Mouse (Mus musculus) intestine, embryonic 16.5 days (tissue): Measurements from ENCODE around the gene Kifc5b. TPM values are rescaled to one million over a fixed set of nuclear protein-coding genes. Genes with fewer than 3 reads are reported as not detected.
"Not testable (repeated sequence)": the region's sequence is repeated elsewhere in the genome, so short reads cannot be mapped to it uniquely, and the experiment has no call there.

ENCODE experiments used
- ATAC-seq: fragments of 200-750 bp; cut with Nextera tagmentation; 2 replicates; pipeline ENCODE4 v1.8.0; 2017; ENCODE audit warnings: moderate TSS enrichment, moderate library complexity
- H3K27ac ChIP-seq: fragments of 300-500 bp; sonication (generic); 2 replicates; pipeline ENCODE4 v1.5.1; 2014; ENCODE audit warnings: mild to moderate bottlenecking, low read length
- H3K27me3 ChIP-seq: fragments of 300-500 bp; sonication (generic); replicated peaks from 2 replicates; pipeline ENCODE4 v1.6.1; 2014; ENCODE audit warnings: low read length, control low read depth, mixed read lengths; ENCODE audit not compliant: control insufficient read depth, insufficient read depth
- H3K36me3 ChIP-seq: fragments of 300-500 bp; sonication (generic); 2 replicates; pipeline ENCODE4 v1.6.1; 2014; ENCODE audit warnings: low read length, control low read depth; ENCODE audit not compliant: control insufficient read depth, insufficient read depth
- H3K4me1 ChIP-seq: fragments of 300-500 bp; sonication (generic); 2 replicates; pipeline ENCODE4 v1.6.1; 2014; ENCODE audit warnings: low read length, control low read depth, mixed read lengths; ENCODE audit not compliant: control insufficient read depth, insufficient read depth
- H3K4me2 ChIP-seq: fragments of 300-500 bp; sonication (generic); 2 replicates; pipeline ENCODE4 v1.6.1; 2014; ENCODE audit warnings: low read depth, low read length, control low read depth
- H3K4me3 ChIP-seq: fragments of 300-500 bp; sonication (generic); 2 replicates; pipeline ENCODE4 v1.5.1; 2014; ENCODE audit warnings: mild to moderate bottlenecking, low read length
- H3K9ac ChIP-seq: fragments of 300-500 bp; sonication (generic); 2 replicates; pipeline ENCODE4 v1.6.1; 2014; ENCODE audit warnings: low read depth, low read length
- H3K9me3 ChIP-seq: fragments of 300-500 bp; sonication (generic); 2 replicates; pipeline ENCODE4 v1.6.1; 2016; ENCODE audit warnings: low read length, control low read depth; ENCODE audit not compliant: control insufficient read depth
- WGBS: fragments of 180-500 bp; shearing (Covaris S2); extraction: QIAGEN DNeasy Blood & Tissue Kit; methylation state at CpG from one replicate; pipeline ENCODE4 v1.1.7; 2014; 5-methylcytosine and 5-hydroxymethylcytosine counted together
- polyA plus RNA-seq: library from polyadenylated mRNA; unstranded; fragments of >200 nt; fragmentation: Nextera tagmentation; extraction: Ambion mirVana; gene quantifications from 2 replicates; pipeline ENCODE4 v1.2.1, GENCODE M21; 2015

The Kifc5b gene
- polyA plus RNA-seq, 1 experiment from 2014 or later, result 6.5 TPM

DNA sequence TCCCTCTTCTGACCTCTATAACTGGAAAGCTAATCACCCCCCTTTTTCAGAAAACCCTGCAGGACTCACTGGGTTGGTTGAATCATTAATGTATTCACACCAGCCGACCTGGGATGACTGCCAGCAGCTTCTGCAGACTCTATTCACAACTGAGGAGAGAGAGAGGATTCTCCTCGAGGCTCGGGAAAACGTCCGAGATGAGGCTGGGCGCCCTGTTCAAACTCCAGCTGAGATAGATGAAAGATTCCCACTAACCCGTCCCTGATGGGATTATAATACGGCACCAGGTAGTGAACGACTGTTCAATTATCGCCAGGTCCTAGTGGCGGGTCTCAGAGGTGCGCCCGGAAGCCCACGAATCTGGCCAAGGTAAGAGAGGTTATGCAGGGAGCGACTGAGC lies 9.4 kb upstream of the Kifc5b start:
- not testable (repeated sequence) for H3K27me3 ChIP-seq, H3K9ac ChIP-seq, H3K9me3 ChIP-seq, H3K36me3 ChIP-seq, H3K4me2 ChIP-seq, H3K4me3 ChIP-seq, ATAC-seq, H3K27ac ChIP-seq, H3K4me1 ChIP-seq
- 86% methylated on average over 14 of the region's 15 CpGs for WGBS

DNA sequence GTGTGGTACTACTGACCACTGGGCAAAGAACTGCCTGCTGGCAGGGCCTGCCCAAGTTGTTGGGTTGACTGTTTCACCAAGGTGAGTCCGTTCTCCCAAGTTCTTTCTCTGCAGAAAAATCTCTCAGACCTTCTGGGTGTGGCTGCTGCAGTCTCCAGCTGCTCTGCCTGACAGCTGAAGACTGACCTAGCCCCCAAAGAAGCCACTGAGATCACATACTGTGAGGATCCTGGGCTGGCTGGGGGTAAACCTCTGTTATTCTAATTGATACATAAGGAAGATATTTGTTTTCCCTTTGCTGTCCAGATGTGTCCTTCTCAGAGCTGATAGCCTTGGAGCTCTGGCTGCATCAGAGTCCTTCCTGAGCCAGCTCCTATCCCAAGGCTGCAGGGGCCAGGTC lies 1.6 kb upstream of the Kifc5b start:
- Histone ChIP-seq H3K9ac (no peak overlapping the region), H3K36me3 (no peaks in the 10 kb centered on the region), H3K4me3 (no peak overlapping the region), H3K4me2 (no peak overlapping the region), H3K27ac (no peak overlapping the region), H3K9me3 (no peaks in the 10 kb centered on the region), H3K27me3 (no peaks in the 10 kb centered on the region), H3K4me1 (no peaks in the 10 kb centered on the region; the same call in 1 of the 2 replicates)
- no peak for ATAC-seq
- 48% methylated on average over 1 of the region's 1 CpGs for WGBS

GRCm38 (mm10) chr17:26917560-26917959 lies 669 bp downstream of the Kifc5b start:
- H3K4me1 ChIP-seq, ATAC-seq, H3K27me3 ChIP-seq, H3K9me3 ChIP-seq, H3K36me3 ChIP-seq, H3K27ac ChIP-seq: not testable (repeated sequence)
- Histone ChIP-seq H3K9ac (peak overlapping the region; percentile 76), H3K4me2 (peak overlapping the region; percentile 54), H3K4me3 (peak overlapping the region; percentile 73)
- WGBS, result under 1% methylated on average over 12 of the region's 12 CpGs

DNA sequence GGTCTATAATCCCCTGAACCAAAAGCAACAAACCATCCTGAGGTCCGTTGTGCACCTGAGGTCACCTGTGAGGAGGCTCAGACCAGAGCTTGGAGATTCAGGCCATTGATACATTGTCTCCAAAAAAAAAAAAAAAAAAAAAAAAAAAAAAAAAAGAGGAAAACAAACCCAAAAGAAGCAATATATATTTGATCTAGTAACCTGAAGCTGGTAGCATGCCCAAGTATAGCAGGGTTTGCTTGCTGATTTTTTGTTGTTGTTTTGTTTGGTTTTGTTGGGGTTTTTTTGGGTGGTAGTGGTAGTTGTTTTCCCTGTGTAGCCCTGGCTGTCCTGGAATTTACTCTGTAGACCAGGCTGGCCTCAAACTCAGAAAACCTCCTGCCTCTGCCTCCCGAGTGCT lies 1.5 kb downstream of the Kifc5b start:
- Histone ChIP-seq H3K27me3 (no peaks in the 10 kb centered on the region), H3K4me1 (no peaks in the 10 kb centered on the region; the same call in 1 of the 2 replicates), H3K27ac (no peak overlapping the region), H3K36me3 (peaks cover 2% of the 10 kb centered on the region; the same call in 1 of the 2 replicates), H3K4me2 (peak overlapping the region; percentile 54), H3K9ac (peak overlapping the region; percentile 29; the same call in 1 of the 2 replicates), H3K9me3 (no peaks in the 10 kb centered on the region), H3K4me3 (peak overlapping the region; percentile 73)
- no peak for ATAC-seq
- 79% methylated on average over 2 of the region's 2 CpGs for WGBS

- H3K27me3 ChIP-seq, H3K4me1 ChIP-seq: not testable (repeated sequence)
- WGBS, result 64% methylated on average over 2 of the region's 2 CpGs
Measured at GRCm38 (mm10) chr17:26919516-26919915, 2.6 kb downstream of the Kifc5b start.

GRCm38 (mm10) chr17:26922368-26922767 lies 5.5 kb downstream of the Kifc5b start:
- 92% methylated on average over 5 of the region's 6 CpGs for WGBS
- not testable (repeated sequence) for H3K4me3 ChIP-seq, H3K4me1 ChIP-seq, H3K27ac ChIP-seq, H3K4me2 ChIP-seq, ATAC-seq, H3K9ac ChIP-seq, H3K27me3 ChIP-seq, H3K9me3 ChIP-seq, H3K36me3 ChIP-seq

More at GRCm38 (mm10) chr17:26919516-26919915, 2.6 kb downstream of the Kifc5b start:
- not testable (repeated sequence) for ATAC-seq, H3K4me3 ChIP-seq, H3K9ac ChIP-seq, H3K4me2 ChIP-seq, H3K36me3 ChIP-seq, H3K27ac ChIP-seq, H3K9me3 ChIP-seq

DNA sequence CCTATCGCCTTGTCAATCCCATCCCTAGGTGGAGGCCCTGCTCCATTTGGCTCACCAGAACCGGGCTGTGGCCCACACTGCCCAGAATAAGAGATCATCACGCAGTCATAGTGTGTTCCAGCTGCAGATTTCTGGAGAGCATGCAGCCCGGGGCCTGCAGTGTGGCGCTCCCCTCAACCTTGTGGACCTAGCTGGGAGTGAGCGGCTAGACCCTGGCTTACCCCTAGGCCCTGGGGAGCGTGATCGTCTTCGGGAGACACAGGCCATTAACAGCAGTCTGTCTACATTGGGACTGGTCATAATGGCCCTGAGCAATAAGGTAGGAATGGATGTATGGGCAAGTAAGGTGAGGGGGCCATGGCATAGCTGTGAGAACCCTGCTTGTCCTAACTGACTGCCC lies 8.5 kb downstream of the Kifc5b start:
- ATAC-seq, H3K9me3 ChIP-seq, H3K27me3 ChIP-seq, H3K9ac ChIP-seq, H3K4me2 ChIP-seq, H3K36me3 ChIP-seq, H3K27ac ChIP-seq, H3K4me1 ChIP-seq, H3K4me3 ChIP-seq: not testable (repeated sequence)
- 97% methylated on average over 9 of the region's 9 CpGs for WGBS

- H3K9ac ChIP-seq, ATAC-seq, H3K9me3 ChIP-seq, H3K4me3 ChIP-seq, H3K27me3 ChIP-seq, H3K4me2 ChIP-seq, H3K27ac ChIP-seq: not testable (repeated sequence)
- peaks cover 12% of the 10 kb centered on the region; the same call in 1 of the 2 replicates for H3K4me1 ChIP-seq
- peaks cover 14% of the 10 kb centered on the region for H3K36me3 ChIP-seq
- WGBS, result 51% methylated on average over 7 of the region's 7 CpGs
Measured at GRCm38 (mm10) chr17:26931795-26932194, 14.9 kb downstream of the Kifc5b start.

DNA sequence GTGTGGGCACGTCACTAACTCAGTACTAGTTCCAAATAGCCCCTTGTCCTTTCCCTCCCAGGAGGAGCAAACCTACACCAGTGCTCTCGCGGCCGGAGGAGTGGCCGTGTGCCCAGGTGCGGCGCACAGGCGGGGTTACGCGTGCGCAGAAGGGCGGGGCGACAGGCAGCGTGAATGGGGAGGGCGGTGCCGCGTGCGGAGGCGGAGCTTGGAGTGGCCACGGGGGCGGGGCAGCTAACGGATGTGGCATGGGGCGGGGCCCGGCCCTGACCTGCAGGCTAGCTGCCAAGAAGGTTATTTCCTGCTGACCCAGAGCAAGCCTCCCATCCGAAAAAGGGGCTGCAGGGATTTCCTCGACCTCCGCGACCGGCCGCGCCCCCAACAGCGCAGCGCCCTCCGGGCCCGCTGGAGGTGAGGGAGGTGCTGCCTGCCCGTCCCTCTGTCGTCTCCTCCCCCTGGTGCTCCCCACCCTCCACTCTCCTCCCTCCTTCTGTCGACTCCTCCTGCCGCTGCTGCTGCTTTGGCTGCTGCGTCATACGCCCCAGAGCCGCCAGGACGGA lies 16.0 kb downstream of the Kifc5b start, which contains the start of gene Phf1:
Gene Phf1, plus strand, starts transcription at position 214 of the 560 bp plus-strand sequence.
- peak within 1 kb of the TSS; percentile 80 for H3K27ac ChIP-seq
- H3K27me3 ChIP-seq, result no peaks in the 10 kb centered on the region
- peaks cover 19% of the 10 kb centered on the region for H3K4me1 ChIP-seq
- H3K4me3 ChIP-seq, result peak within 1 kb of the TSS; percentile 76
- peaks cover 15% of the 10 kb centered on the region; the same call in 1 of the 2 replicates for H3K36me3 ChIP-seq
- peak; percentile 92 for ATAC-seq
- H3K9ac ChIP-seq, result peak within 1 kb of the TSS; percentile 77
- WGBS, result under 1% methylated on average over 43 of the region's 43 CpGs
- H3K4me2 ChIP-seq, result peak within 1 kb of the TSS; percentile 87
- H3K9me3 ChIP-seq, result no peaks in the 10 kb centered on the region

DNA sequence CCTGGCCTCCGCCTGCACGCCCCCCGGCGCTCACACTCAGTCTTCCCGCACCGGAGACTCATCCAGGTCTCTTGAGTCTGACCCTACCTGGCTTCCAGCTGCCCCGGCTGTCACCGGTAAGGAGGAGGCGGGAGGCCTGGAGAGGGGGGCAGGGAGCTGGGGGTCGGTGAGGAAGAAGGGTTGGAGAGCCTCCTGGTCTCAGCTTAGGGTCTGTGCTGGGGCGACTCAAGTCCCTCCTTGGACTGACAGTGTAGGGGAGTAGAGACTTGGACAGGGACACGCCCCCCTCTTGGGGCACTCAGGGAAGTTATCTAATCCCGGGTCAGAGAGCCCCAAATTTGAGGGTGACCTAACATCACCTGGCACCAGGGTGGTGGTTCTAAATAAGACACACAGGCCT lies 16.5 kb downstream of the Kifc5b start:
- peak overlapping the region; percentile 76 for H3K4me3 ChIP-seq
- no peak; the same call in 1 of the 2 replicates for ATAC-seq
- peak overlapping the region; percentile 77 for H3K9ac ChIP-seq
- peak overlapping the region; percentile 80 for H3K27ac ChIP-seq
- 7% methylated on average over 13 of the region's 13 CpGs for WGBS
- H3K4me1 ChIP-seq, result peaks cover 24% of the 10 kb centered on the region
- no peaks in the 10 kb centered on the region for H3K9me3 ChIP-seq
- H3K36me3 ChIP-seq, result peaks cover 15% of the 10 kb centered on the region; the same call in 1 of the 2 replicates
- H3K27me3 ChIP-seq, result no peaks in the 10 kb centered on the region
- peak overlapping the region; percentile 87 for H3K4me2 ChIP-seq
